ENCODE assay signal across 14 mouse cellular contexts in genomic region chr9:38953401-38954123, GRCm38 (mm10). TPM values are rescaled to one million over a fixed set of nuclear protein-coding genes. Genes with fewer than 3 reads are reported as not detected.
DNase-seq lines count a peak whose midpoint lies in the region; ATAC-seq and TF ChIP-seq lines count a peak whose summit lies in the region.
"Had no signal": no experiment of that assay in that cellular context is flagged by ENCODE, and none has a peak within 500 bp of the region (broad histone marks: within the 10 kb centered on the region; RNA-seq: fewer than 3 reads in every experiment).

No protein-coding gene starts in this region.

- no peaks in the 10 kb centered on the region for H3K27me3 ChIP-seq in kidney, postnatal 0 days (ENCODE audit: insufficient read depth, low read length)
- H3K27me3 ChIP-seq in limb, embryonic 15.5 days, result no peaks in the 10 kb centered on the region

- H3K4me3 ChIP-seq in kidney, postnatal 0 days (replicated peaks; ENCODE audit: low read depth, low read length), result no peak overlapping the region
- no peak overlapping the region for H3K4me3 ChIP-seq in limb, embryonic 15.5 days
- H3K4me3 ChIP-seq: midbrain, embryonic 10.5 days had no signal

- no peak overlapping the region for H3K9ac ChIP-seq in kidney, postnatal 0 days (ENCODE audit: low read depth, low read length)
- no peak overlapping the region for H3K9ac ChIP-seq in limb, embryonic 15.5 days
- H3K9ac ChIP-seq: liver, embryonic 14.5 days had no signal

- no peak for TF ChIP-seq CTCF in kidney, postnatal 0 days (IDR thresholded peaks at IDR 0.05; ENCODE audit: low read depth)

- peak overlapping the region; percentile 10; the same call in 1 of the 2 replicates for H3K4me2 ChIP-seq in kidney, postnatal 0 days (ENCODE audit: low read length)
- H3K4me2 ChIP-seq in limb, embryonic 15.5 days, result 0 out of 2 replicates have a peak overlapping the region, but pooled peaks have one; percentile 17

- no peak overlapping the region for H3K27ac ChIP-seq in kidney, postnatal 0 days
- H3K27ac ChIP-seq in limb, embryonic 15.5 days, result no peak overlapping the region
- H3K27ac ChIP-seq: liver, embryonic 14.5 days; midbrain, embryonic 10.5 days had no signal

- peak; percentile 53 for DNase-seq in adrenal gland, adult 8-10 months
- DNase-seq in adrenal gland, postnatal 4 days (ENCODE audit: low spot score in 2 of 2), result no peak
- no peak for DNase-seq in kidney, postnatal 0 days (ENCODE audit: low spot score)
- DNase-seq in kidney, adult 9 months, result no peak
- DNase-seq in brain, adult 2 months (ENCODE audit: low read depth, low spot score), result peak; percentile 60
- no peak for DNase-seq in lung, postnatal 4 days
- DNase-seq: cerebellum, adult 18-20 months; gastrocnemius, postnatal 25 days had no signal

- H3K36me3 ChIP-seq in kidney, postnatal 0 days (ENCODE audit: insufficient read depth, low read length), result no peaks in the 10 kb centered on the region
- no peaks in the 10 kb centered on the region for H3K36me3 ChIP-seq in limb, embryonic 15.5 days
- H3K36me3 ChIP-seq: midbrain, embryonic 10.5 days had no signal

- no peaks in the 10 kb centered on the region for H3K4me1 ChIP-seq in kidney, postnatal 0 days (replicated peaks; ENCODE audit: insufficient read depth, low read length)
- no peaks in the 10 kb centered on the region for H3K4me1 ChIP-seq in limb, embryonic 15.5 days
- H3K4me1 ChIP-seq: midbrain, embryonic 10.5 days had no signal

- no peak for ATAC-seq in kidney, postnatal 0 days (replicated peaks; ENCODE audit: low FRiP score, low read depth)
- ATAC-seq in limb, embryonic 15.5 days (ENCODE audit: insufficient number of reproducible peaks, low FRiP score, low TSS enrichment, low read depth), result no peak
- no peak for ATAC-seq in erythroblast, adult 5-6 weeks (replicated peaks; ENCODE audit: low FRiP score, poor library complexity, severe bottlenecking)

- H3K9me3 ChIP-seq in kidney, postnatal 0 days (replicated peaks; ENCODE audit: low read length), result no peaks in the 10 kb centered on the region
- no peaks in the 10 kb centered on the region for H3K9me3 ChIP-seq in limb, embryonic 15.5 days

- 29% methylated on average over 7 of the region's 7 CpGs for WGBS in kidney, postnatal 0 days
- 27% methylated on average over 7 of the region's 7 CpGs for WGBS in limb, embryonic 15.5 days

RNA-seq across cellular contexts. Expression of gene Olfr933, which starts 18.6 kb away (rescaled TPM):
- not detected for total RNA-seq in adrenal gland, adult 8-10 months (2022)
- total RNA-seq in adrenal gland, postnatal 4 days (2021), result under 1 TPM in 1 of 2 experiments, not detected in 1; 0.11 TPM
- polyA plus RNA-seq in kidney, postnatal 0 days (2015; fragmentation: Nextera tagmentation; extraction: Ambion mirVana), result not detected in 2 replicates
- not detected in 2 replicates for polyA plus RNA-seq in limb, embryonic 15.5 days (2015; fragmentation: Nextera tagmentation; extraction: Ambion mirVana)
- total RNA-seq in erythroblast, adult 5-6 weeks (2015; ENCODE audit: low replicate concordance), result not detected in 2 replicates
- 1.1 TPM in 1 of 2 replicates, not detected in the other for total RNA-seq in erythroblast, adult 5-6 weeks (2017; ENCODE audit: low replicate concordance)
- total RNA-seq: gastrocnemius, postnatal 25 days; hematopoietic stem cell, adult 5-6 weeks had no signal
- polyA plus RNA-seq: kidney, adult 2 months; liver, embryonic 14.5 days; midbrain, embryonic 10.5 days had no signal

RNA-seq across cellular contexts. Expression of gene Olfr930, which starts 24.0 kb away (rescaled TPM):
- total RNA-seq in adrenal gland, adult 8-10 months (2022), result not detected
- total RNA-seq in adrenal gland, postnatal 4 days (2021), result not detected
- not detected in 2 replicates for polyA plus RNA-seq in kidney, postnatal 0 days (2015; fragmentation: Nextera tagmentation; extraction: Ambion mirVana)
- polyA plus RNA-seq in limb, embryonic 15.5 days (2015; fragmentation: Nextera tagmentation; extraction: Ambion mirVana), result not detected in 2 replicates
- not detected in 2 replicates for total RNA-seq in erythroblast, adult 5-6 weeks (2015; ENCODE audit: low replicate concordance)
- not detected in 2 replicates for total RNA-seq in erythroblast, adult 5-6 weeks (2017; ENCODE audit: low replicate concordance)
- total RNA-seq: gastrocnemius, postnatal 25 days; hematopoietic stem cell, adult 5-6 weeks had no signal
- polyA plus RNA-seq: kidney, adult 2 months; liver, embryonic 14.5 days; midbrain, embryonic 10.5 days had no signal

RNA-seq across cellular contexts. Expression of gene Olfr934, which starts 34.6 kb away (rescaled TPM):
- not detected for total RNA-seq in adrenal gland, adult 8-10 months (2022)
- total RNA-seq in adrenal gland, postnatal 4 days (2021), result not detected
- polyA plus RNA-seq in kidney, postnatal 0 days (2015; fragmentation: Nextera tagmentation; extraction: Ambion mirVana), result not detected in 2 replicates
- not detected in 2 replicates for polyA plus RNA-seq in limb, embryonic 15.5 days (2015; fragmentation: Nextera tagmentation; extraction: Ambion mirVana)
- total RNA-seq in erythroblast, adult 5-6 weeks (2015; ENCODE audit: low replicate concordance), result not detected in 2 replicates
- total RNA-seq in erythroblast, adult 5-6 weeks (2017; ENCODE audit: low replicate concordance), result 0.70 TPM in 1 of 2 replicates, not detected in the other
- total RNA-seq: gastrocnemius, postnatal 25 days; hematopoietic stem cell, adult 5-6 weeks had no signal
- polyA plus RNA-seq: kidney, adult 2 months; liver, embryonic 14.5 days; midbrain, embryonic 10.5 days had no signal

RNA-seq across cellular contexts. Expression of gene Olfr935, which starts 45.9 kb away (rescaled TPM):
- not detected for total RNA-seq in adrenal gland, adult 8-10 months (2022)
- not detected for total RNA-seq in adrenal gland, postnatal 4 days (2021)
- polyA plus RNA-seq in kidney, postnatal 0 days (2015; fragmentation: Nextera tagmentation; extraction: Ambion mirVana), result not detected in 2 replicates
- not detected in 2 replicates for polyA plus RNA-seq in limb, embryonic 15.5 days (2015; fragmentation: Nextera tagmentation; extraction: Ambion mirVana)
- total RNA-seq in erythroblast, adult 5-6 weeks (2015; ENCODE audit: low replicate concordance), result not detected in 2 replicates
- total RNA-seq in erythroblast, adult 5-6 weeks (2017; ENCODE audit: low replicate concordance), result not detected in 2 replicates
- total RNA-seq: gastrocnemius, postnatal 25 days; hematopoietic stem cell, adult 5-6 weeks had no signal
- polyA plus RNA-seq: kidney, adult 2 months; liver, embryonic 14.5 days; midbrain, embryonic 10.5 days had no signal

Comparison
In these comparisons a context has a peak if more than half of its experiments do, and no peak if none do; other contexts are left out.
1. DNase-seq: peak in adrenal gland, adult 8-10 months (single experiment) and brain, adult 2 months (single experiment); none in adrenal gland, postnatal 4 days (0 of 2), kidney, postnatal 0 days (single experiment), kidney, adult 9 months (single experiment) and lung, postnatal 4 days (0 of 2).